Mouse (Mus musculus): ENCODE measurements around the gene Olfr1412. TPM values are rescaled to one million over a fixed set of nuclear protein-coding genes. Genes with fewer than 3 reads are reported as not detected.

Gene Olfr1412
- not detected in 2 replicates for total RNA-seq (2015; ENCODE audit: low replicate concordance)
- not detected in 2 replicates for total RNA-seq (2017; ENCODE audit: low replicate concordance)

DNA sequence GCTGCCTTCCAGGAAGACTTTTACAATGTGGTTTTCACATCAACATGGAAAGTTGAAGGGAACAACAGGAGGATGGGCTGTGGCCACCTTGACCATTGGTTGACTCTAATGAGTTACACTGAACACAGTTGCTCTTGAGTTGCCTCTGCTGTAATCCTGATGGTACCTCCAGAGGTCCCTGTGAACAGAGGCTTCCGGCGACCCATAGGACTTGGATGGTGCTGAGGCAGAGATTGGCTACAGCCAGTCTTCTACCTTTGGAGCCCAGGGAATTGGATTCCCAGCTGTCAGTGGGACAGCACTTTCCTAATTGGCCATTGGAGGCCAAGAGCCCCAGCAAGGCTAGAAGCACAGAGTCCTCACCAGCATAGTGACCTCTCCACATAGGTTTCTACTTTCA is at the start of gene Olfr1412:
Olfr1412 (plus strand) TSS at position 301 of the 400 bp plus-strand sequence.
- ATAC-seq (replicated peaks; ENCODE audit: low FRiP score, poor library complexity, severe bottlenecking): no peak

DNA sequence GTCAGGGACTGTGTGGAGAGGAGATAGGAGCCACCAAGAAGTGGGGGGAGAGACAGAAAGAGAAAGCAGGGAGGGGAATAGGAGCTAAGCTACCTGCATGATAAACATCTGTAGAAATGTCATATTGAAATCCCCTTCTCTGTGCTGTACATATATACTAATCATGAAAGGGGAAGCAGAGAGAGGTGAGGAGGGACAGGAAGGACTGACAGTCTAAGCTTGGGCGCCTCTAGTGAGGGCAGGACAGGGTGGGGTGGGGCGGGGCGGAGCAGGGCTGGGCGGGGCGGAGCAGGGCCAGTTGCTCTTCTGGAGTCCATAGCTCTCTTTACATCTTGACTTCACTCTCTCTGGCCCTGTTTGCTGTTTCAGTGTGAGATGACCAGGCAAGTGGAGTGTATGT is 48.6 kb upstream of the Olfr1412 start:
- ATAC-seq (replicated peaks; ENCODE audit: low FRiP score, poor library complexity, severe bottlenecking): no peak

DNA sequence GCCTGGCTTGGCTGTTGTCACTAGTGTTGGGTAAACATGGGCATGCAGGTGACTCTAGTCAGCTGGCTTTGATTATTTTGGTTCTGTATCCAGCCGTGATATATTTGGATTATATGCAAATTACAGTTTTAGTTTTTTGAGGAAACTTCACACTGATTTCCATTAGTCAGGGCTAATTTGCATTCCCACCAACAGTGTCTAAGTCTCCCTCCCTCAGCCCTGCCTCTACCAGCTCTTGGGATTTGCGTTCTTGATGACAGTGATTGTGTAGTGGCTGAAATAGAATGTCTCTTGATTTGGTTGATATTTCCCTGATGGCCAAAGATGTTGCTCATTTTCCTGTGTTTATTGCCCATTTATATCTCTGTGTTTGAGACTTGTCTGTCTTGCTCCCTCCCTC is 46.5 kb upstream of the Olfr1412 start:
- no peak for ATAC-seq (replicated peaks; ENCODE audit: low FRiP score, poor library complexity, severe bottlenecking)

DNA sequence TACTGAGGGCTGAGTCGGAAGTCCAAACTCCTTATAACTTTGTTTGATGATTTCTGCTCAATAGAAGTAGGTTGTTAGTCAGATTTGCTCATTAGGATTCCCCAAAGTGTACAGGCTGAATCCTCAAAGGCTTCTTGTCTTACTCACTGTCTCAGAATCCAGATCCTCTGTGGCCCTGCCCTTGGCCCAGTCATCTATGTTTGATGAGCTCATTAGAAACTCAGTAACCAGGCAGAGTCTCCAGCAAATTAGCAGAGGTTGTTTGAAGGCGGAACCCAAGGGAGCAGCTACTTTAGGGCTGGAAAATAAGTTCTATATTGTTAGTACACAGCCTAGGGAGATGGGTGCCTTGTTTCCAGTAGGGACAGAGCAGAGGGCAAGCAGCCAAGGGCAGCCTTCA is 39.6 kb upstream of the Olfr1412 start:
- ATAC-seq (replicated peaks; ENCODE audit: low FRiP score, poor library complexity, severe bottlenecking): no peak

DNA sequence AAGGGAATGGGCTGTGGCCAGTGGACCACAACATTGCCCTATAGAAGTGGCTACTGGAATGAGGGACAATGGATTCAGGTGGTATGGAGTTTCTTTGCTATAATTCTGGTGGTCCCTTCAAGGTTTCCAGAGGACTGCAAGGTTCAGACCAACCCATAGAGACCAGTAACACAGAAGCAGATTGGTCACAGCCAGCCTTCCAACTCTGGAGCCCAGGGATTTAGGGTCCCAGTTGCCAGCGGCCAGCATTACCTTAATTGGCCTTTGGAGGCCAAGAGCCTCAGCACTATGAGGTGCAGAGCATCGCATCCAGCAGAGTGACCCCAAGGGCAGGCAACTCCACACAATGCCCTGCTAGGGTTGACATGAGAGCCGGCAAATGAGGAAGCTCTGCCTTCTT is 14.6 kb upstream of the Olfr1412 start, which contains the start of gene Olfr1413:
Olfr1413 (plus strand) TSS at position 301 of the 400 bp plus-strand sequence.
- no peak for ATAC-seq (replicated peaks; ENCODE audit: low FRiP score, poor library complexity, severe bottlenecking)

DNA sequence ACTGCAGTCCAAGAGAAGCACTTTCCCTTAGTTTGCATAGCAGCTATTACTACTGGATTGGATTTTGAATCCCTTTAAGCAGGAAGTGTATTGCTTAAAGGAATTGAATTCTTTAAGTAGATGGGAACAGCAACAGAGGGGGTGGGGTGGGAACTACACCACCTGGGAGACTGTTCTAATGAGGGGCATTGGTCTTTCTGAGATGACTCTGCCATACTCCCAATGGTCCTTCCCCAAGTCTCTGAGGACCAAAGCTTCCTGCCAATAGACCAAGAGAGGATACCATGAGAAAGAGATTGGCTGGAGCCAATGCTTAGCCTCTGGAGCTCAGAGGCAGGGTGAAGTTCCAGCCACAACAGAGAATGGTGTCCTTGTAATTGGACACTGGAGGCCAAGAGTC is 8.5 kb downstream of the Olfr1412 start, which contains the start of gene Olfr1411:
Olfr1411 (plus strand) TSS at position 301 of the 400 bp plus-strand sequence.
- ATAC-seq (replicated peaks; ENCODE audit: low FRiP score, poor library complexity, severe bottlenecking): no peak

DNA sequence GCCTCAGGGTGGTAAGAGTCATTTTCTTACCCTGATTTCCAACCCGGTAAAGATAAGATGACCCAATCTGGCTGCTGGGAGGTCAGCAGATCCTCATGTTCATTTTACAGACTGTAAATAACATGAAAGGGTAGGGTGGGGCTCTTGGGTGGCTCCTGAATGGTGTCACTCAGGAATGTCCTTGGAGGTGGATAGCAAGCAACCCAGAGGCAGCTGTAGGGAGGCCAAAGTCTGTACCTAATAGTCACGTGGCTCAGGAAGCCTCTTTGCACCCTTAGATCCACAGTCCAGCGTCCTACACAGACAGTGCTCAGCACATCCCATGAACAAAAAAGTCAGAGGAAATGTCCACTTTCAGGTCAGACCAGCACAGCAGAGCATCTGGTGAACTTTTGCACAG is 10.4 kb downstream of the Olfr1412 start:
- no peak for ATAC-seq (replicated peaks; ENCODE audit: low FRiP score, poor library complexity, severe bottlenecking)

DNA sequence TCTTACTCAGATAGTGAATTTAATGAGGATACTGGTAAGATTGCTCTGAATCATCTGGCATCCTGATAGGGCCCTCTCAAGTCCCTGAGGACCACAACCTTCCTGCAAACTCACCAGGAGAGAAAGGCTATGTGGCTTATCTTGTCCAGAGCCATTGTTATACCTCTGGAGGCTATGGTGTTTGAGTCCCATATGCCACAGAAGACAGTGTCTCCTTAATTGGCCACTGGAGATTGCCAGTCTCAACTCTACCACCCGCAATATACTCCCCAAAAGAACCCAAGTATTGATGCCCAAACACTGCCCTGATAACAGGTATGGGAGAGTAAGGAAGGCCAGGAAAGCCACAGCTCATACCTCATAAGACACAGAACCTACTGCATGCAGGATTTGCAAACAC is 19.9 kb downstream of the Olfr1412 start, which contains the start of gene Olfr1410:
Olfr1410 (plus strand) TSS at position 301 of the 400 bp plus-strand sequence.
- no peak for ATAC-seq (replicated peaks; ENCODE audit: low FRiP score, poor library complexity, severe bottlenecking)

DNA sequence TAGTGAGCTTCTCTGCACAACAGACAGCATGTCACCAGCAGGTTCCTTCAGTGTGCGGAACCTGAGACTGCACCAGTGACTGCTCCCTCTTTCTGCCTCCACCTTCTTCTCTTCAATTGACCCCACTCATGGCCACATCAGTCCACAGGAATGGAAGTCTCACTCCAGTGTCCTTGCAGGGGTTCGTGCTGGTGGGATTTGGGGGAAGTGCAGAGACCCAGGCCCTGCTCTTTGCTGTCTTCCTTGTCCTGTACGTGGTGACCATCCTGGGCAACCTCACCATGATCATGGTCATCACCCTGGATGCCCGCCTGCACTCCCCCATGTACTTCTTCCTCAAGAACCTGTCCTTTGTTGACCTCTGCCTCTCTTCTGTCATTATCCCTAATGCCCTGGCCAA is 22.1 kb downstream of the Olfr1412 start:
- no peak for ATAC-seq (replicated peaks; ENCODE audit: low FRiP score, poor library complexity, severe bottlenecking)

DNA sequence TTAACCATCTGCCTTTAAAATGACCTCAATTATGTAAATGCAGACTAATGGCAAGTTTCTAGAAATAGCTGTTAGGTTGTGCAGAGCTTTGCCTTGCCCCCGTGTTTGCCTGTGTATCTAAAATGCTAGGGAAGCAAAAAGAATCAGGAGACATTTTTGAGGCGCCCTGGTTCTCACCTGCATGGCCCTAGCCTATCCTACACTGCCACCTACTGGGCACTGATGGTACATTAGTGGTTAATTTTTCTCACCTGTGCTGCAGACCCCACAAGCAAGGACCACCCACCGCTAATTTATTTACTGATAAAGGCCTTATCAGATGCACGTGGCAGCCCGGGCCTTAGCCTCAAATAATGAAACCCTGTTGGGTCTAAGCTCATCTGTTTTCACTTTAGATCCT is 25.4 kb downstream of the Olfr1412 start:
- ATAC-seq (replicated peaks; ENCODE audit: low FRiP score, poor library complexity, severe bottlenecking): no peak

DNA sequence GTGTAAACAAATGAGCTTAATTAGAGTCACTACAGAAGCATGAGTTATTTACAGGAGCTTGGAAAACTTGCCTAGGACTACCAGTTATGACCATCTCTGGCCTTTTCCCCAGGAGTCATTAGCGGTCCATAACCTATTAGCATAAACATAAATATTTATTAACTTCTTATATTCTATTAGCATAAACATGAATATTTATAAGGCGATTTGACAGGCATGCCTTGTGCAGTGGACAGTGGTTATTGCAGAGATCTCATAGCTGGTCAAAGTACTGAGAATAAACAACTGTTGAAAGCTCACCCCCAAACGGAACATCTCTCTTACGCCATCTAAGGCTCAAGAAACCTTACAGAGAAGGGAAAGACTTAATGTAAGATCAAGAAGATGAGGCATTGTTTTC is 27.6 kb downstream of the Olfr1412 start:
- no peak for ATAC-seq (replicated peaks; ENCODE audit: low FRiP score, poor library complexity, severe bottlenecking)

DNA sequence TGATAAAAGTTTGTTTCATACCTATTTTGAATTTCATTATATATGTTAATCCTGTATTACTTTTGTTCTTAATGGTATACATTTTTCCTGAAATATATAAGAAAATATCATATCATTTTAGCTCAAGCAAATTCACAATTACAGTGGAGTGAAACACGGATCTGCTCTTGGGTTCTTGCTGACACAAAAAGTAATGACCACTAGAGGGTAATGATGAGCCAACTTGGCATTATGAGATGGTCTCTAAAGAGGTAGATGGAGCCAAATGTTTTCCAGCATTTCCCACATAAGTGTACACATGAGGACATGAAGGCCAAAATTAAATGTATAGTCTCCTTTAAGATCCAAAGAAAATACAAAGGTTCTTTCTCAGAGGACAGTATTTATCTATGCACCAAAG is 28.9 kb downstream of the Olfr1412 start:
- no peak for ATAC-seq (replicated peaks; ENCODE audit: low FRiP score, poor library complexity, severe bottlenecking)

DNA sequence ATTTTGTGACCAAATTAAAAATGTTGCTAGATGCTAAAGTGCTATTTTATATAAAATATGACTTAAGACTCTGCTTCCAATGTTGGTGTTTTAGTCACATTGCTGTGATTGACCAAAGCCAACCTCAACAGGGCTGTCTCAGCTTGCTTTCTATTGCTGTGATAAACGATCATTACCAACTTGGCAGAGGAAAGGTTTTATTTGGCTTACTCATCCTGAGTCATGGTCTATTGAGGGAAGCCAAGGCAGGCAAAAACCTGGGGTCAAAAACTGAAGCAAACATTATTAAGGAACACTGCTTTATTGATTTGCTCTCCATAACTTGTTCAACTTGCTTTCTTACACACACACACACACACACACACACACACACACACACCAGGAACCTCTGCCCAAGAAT is 30.5 kb downstream of the Olfr1412 start:
- ATAC-seq (replicated peaks; ENCODE audit: low FRiP score, poor library complexity, severe bottlenecking): no peak

DNA sequence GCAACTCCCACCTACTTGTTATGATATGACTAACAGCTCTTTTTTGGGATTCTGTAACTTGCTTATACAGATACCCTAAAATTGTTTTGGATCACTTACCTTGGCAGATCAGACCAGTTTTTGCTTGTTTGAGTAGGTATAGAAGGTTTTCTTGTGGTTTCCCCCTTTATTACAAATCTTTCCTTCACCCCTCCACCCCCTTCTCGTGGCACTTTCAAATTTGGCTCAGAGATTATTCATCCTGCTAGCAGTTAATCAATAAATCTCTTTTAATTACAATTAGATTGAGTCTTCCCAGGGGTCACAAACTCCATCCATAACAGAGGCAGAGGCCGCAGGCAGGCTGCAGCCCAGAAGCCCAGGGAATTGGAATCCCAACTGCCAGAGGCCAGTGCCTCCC is 31.9 kb downstream of the Olfr1412 start, which contains the start of gene Olfr12:
Olfr12 (plus strand) TSS at position 301 of the 400 bp plus-strand sequence.
- no peak for ATAC-seq (replicated peaks; ENCODE audit: low FRiP score, poor library complexity, severe bottlenecking)

DNA sequence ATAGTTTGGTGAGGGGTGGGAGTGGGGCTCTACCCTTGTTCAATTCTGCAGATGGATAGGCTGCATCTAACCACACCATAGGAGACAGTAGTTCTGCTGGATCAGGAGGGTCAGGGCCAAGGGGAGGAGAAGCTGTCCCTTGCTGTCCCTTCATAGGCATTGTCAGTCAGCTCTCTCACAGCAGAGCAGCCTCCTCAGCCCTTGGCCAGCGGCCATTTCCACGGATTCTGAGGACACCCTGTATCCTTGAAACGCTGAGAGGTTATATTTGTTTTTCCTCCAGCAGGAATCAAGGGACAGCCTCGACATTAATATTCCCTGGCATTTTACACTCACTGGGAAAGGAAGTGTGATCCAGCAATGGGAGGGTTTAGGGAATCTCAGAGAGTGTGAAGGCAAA is 32.8 kb downstream of the Olfr1412 start:
- no peak for ATAC-seq (replicated peaks; ENCODE audit: low FRiP score, poor library complexity, severe bottlenecking)

DNA sequence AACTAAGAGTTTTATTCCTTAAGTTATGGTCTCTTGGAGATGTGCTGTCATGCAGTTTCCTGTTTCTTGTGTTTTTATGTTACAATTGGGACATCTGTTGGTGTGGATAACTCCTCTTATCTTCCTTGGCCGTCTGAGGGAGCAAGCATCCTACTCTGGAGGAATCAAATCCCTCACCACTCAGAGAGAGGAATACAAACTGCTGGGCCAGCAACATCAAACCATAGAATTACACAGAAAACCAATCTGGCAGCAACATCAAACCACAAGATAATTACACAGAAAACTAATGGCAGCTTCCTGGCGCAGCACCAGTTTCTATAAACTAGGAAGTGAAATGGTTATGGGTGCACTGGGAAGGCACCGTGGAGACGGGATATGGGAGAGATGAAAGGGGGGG is 42.6 kb downstream of the Olfr1412 start:
- ATAC-seq (replicated peaks; ENCODE audit: low FRiP score, poor library complexity, severe bottlenecking): no peak

DNA sequence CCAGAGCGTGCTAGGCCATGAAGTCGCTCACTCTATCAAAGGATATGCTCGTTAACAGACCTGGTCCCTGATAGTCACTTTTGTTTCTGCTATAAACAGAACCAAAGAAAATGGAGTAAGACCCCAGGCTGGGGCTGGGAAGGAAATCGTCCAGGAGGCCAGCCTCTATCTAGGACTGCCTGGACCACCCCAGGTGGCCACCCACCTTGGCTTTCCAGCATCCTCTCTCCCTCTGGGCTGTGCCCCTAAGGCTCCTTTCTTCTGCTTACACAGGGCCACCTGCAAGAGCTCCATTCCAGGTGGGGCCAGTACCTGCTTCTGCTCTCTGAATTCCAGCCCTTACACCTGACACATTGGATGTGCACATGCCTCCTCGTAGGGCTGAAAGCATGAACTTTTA is 46.6 kb downstream of the Olfr1412 start:
- ATAC-seq (replicated peaks; ENCODE audit: low FRiP score, poor library complexity, severe bottlenecking): no peak

DNA sequence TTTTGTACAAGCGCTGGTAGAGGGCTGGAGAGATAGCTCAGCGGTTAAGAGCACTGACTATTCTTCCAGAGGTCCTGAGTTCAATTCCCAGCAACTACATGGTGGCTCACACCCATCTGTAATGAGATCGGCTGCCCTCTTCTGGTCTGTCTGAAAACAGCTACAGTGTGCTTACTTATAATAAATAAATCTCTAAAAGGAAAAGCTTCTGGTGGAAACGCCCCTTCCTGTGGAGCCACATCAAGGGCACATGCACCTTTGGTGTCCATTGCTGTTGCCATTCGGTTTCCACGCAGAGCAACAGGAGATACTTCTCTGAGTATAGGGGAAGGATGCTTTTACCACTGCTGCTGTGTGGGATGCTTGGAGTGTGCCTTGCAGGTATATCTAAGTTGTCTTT is 47.4 kb downstream of the Olfr1412 start:
- ATAC-seq (replicated peaks; ENCODE audit: low FRiP score, poor library complexity, severe bottlenecking): no peak

DNA sequence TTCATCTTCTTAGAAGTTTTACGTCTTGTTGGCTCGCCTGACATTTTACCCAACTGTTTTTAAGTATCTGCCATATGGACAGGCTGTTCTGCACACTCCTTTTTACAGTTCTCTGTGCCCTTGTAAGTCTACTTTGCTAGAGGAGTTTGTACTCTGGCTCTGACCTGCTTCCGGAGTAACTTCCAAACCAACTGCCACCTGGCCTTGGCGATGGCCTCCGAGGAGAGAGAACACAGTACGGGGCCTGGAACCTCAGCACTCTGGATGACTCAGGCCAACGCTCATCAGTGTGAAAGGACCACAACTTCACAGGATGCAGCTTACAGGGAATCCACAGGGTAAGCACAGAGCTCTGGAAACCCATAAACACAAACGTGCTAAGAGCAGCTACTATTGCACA is 48.1 kb downstream of the Olfr1412 start:
- ATAC-seq (replicated peaks; ENCODE audit: low FRiP score, poor library complexity, severe bottlenecking): no peak

DNA sequence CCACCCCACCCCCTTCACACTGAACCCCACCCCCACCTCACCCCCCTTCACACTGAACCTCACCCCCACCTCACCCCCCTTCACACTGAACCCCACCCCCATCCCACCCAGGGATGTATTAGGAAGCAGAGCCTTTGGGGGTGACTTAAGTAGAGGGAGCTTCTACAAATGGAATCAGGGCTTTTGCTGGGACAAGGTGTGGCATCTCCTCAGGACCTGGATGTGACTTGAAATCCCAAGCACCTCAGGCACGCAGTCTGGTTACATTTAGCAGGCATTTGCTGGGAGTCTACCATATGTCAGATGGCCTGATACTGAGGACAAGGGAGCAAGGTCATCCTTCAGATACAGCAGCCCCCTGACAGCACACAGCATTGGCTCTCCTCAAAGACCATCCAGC is 49.0 kb downstream of the Olfr1412 start:
- ATAC-seq (replicated peaks; ENCODE audit: low FRiP score, poor library complexity, severe bottlenecking): no peak

DNA sequence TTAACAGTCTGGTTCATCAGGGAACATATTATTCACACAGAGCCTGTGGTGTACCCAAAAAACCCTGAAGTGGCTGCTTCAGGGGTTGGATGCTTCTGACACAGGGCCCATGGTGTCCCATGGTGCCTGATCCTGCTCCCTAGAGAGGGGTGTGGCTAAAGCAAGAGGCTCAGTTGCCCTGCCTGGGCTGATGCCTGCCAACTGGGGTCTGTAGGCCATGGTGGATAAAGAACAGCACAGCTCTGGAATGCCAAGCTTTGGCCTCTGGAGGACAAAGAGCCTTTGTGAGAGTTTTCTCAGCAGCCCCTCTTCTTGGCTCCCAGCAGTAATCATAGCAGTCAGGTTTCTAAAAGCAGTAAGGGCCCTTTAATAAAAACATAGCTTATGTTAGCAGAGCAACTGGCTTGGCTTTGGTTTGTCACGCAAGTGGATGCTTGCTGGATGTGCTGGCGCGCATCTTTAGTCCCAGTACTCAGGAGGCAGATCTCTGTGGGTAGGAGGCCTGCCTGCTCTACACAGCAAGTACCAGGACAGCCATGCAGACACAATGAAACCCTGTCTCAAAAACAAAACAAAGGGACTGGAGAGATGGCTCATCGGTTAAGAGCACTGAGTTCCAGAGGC is 49.5 kb downstream of the Olfr1412 start:
- ATAC-seq (replicated peaks; ENCODE audit: low FRiP score, poor library complexity, severe bottlenecking): no peak

DNA sequence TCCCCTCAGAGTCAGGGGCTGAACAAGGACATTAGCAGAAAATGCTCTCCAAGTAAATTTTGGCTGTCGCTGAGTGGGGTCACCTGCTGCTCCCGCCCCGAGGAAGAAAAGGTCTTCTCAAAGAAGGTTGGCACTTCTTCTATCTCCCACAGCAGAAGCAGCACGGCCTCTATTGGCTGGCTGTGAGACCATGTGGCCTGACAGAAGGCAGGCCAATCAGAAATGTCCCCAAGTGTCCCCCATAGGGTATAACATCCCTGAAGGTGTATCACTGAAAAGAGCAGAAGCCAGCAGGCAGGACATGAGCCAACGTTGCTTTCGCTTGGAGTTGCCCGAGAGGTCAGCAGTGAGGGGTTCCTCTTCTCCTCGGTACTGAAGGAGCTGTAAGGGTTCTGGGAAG is 50.4 kb downstream of the Olfr1412 start:
- no peak for ATAC-seq (replicated peaks; ENCODE audit: low FRiP score, poor library complexity, severe bottlenecking)
